In the genomic region with DNA sequence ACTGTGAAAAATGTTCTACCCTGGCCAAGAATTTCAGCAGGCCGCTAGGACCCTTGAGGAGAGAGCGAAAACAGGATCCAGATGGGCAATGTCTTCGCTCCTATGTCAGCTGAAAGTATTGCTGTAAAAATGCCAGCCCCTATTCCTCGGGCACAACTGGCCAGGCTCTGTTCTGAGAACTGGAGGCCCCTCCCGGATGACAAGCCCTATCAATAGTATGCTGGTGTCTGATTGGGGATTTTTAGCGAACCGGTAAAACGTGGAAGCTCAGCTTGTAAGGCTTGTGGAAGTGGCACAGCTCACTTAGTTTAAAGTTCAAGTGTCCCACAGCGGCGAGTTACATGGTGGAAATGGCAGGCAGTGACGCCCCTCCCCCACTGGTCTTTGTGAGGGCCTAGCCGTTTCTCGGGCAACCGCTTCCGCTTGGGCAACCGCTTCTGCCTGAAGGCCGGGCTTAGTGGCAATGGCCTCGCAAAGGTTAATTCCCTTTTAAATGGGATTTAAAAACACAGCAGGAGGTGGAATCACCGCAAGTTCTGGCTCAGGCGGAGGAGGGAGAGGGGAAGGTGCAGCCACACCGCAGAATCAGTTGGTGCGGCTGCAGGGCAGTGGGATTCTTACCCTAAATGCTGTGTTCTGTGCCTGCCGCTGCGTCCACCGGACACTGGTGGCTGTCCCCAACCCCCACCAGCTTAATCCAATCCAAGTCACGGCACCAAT, we compare ENCODE assay signal across 8 mouse cellular contexts. TPM values are rescaled to one million over a fixed set of nuclear protein-coding genes. Genes with fewer than 3 reads are reported as not detected.
DNase-seq lines count a peak whose midpoint lies in the region.

No protein-coding gene starts in this region.

- peak; percentile 81 to 90 for DNase-seq in adrenal gland, postnatal 36 days
- DNase-seq in embryo, embryonic 9.5 days (ENCODE audit: extremely low spot score), result peak; percentile 88
- peak; percentile 78 to 80 for DNase-seq in heart, adult 18-20 months
- DNase-seq in kidney, adult 11 months, result peak; percentile 75
- DNase-seq in left cerebral cortex, postnatal 36 days (ENCODE audit: low spot score in 2 of 2), result peak; percentile 69 to 73
- peak; percentile 92 for DNase-seq in mesoderm, embryonic 11.5 days (ENCODE audit: low read depth, low spot score)
- DNase-seq in right cerebral cortex, postnatal 14 days, result peak; percentile 88
- DNase-seq in urinary bladder, postnatal 25 days (ENCODE audit: low spot score), result peak; percentile 55

- intact Hi-C loops in left cerebral cortex, postnatal 36 days (cut with DNase I), result no loop called here

RNA-seq across cellular contexts. Expression of a gene that starts 25.7 kb away (rescaled TPM):
- 1 to 10 TPM; 4.1 to 5.0 TPM for total RNA-seq in adrenal gland, postnatal 36 days (2021)
- total RNA-seq in heart, adult 18-20 months (2021), result 1 to 10 TPM; 3.6 to 4.9 TPM
- 1 to 10 TPM; 4.8 to 7.1 TPM for total RNA-seq in left cerebral cortex, postnatal 36 days (2021)

Comparison
In these comparisons a context has a peak if more than half of its experiments do, and no peak if none do; other contexts are left out.
1. Peak in every context shown above with its lines: DNase-seq.